Mouse (Mus musculus): ENCODE data around the gene Pin1.
"Not testable (repeated sequence)": the region's sequence is repeated elsewhere in the genome, so short reads cannot be mapped to it uniquely, and the experiment has no call there.

Pin1 gene

GRCm38 (mm10) chr9:20662325-20662724 lies 10.4 kb downstream of the Pin1 start:
- DNase-seq (ENCODE audit: extremely low spot score) = peak; percentile 60

GRCm38 (mm10) chr9:20662874-20663273 lies 11.0 kb downstream of the Pin1 start:
- no peak for DNase-seq (ENCODE audit: extremely low spot score)

DNA sequence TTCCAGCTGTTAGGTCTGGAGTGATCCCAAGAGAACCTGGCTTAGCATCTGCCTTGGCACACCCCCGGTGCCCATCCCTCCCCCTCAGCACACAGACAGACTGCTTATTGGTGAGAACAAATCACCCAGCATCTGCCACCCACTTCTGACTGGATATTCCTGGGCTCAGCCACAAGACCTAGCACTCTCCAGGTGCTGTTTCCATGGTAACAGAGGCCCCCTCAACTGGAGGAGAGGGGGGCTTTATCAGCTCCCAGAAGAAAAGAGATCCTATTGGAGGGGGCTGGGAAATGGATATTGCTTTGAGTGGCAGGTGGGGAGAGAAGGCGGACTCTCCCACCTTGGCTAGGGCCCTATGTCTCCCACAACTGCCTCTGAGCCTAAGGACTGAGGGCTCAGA lies 12.1 kb downstream of the Pin1 start:
- no peak for DNase-seq (ENCODE audit: extremely low spot score)

- no peak for DNase-seq (ENCODE audit: extremely low spot score)
Observed at GRCm38 (mm10) chr9:20664366-20664765, 12.5 kb downstream of the Pin1 start.

GRCm38 (mm10) chr9:20664982-20665637 lies 13.2 kb downstream of the Pin1 start:
- DNase-seq (ENCODE audit: extremely low spot score) = no peak

- no peak for DNase-seq (ENCODE audit: extremely low spot score)
Observed at GRCm38 (mm10) chr9:20665925-20666324, 14.0 kb downstream of the Pin1 start.

GRCm38 (mm10) chr9:20666510-20667034 lies 14.7 kb downstream of the Pin1 start:
- DNase-seq (ENCODE audit: extremely low spot score) = no peak

DNA sequence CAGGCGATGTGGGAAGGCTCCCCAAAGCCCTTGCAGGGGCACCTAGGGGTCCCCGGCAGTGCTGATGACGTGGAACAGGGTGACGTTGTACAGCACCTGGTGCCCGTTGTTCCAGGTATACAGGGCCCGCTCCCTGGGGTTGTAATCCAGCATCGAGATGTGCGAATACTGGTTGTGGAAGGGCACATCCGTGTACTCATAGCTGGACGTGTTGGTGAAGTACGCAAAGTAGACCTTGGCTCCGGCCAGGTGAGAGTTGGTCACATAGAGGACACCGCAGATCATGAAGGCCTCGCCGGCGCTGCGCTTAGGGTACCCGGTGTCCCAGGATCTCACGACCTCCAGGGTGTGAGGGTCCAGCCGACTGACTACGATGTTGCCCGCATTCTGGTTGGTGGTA lies 16.2 kb downstream of the Pin1 start:
- DNase-seq (ENCODE audit: extremely low spot score) = no peak

GRCm38 (mm10) chr9:20672047-20672446 lies 20.2 kb downstream of the Pin1 start:
- DNase-seq (ENCODE audit: extremely low spot score) = no peak

- no peak for DNase-seq (ENCODE audit: extremely low spot score)
Observed at GRCm38 (mm10) chr9:20677892-20678291, 26.0 kb downstream of the Pin1 start.

DNA sequence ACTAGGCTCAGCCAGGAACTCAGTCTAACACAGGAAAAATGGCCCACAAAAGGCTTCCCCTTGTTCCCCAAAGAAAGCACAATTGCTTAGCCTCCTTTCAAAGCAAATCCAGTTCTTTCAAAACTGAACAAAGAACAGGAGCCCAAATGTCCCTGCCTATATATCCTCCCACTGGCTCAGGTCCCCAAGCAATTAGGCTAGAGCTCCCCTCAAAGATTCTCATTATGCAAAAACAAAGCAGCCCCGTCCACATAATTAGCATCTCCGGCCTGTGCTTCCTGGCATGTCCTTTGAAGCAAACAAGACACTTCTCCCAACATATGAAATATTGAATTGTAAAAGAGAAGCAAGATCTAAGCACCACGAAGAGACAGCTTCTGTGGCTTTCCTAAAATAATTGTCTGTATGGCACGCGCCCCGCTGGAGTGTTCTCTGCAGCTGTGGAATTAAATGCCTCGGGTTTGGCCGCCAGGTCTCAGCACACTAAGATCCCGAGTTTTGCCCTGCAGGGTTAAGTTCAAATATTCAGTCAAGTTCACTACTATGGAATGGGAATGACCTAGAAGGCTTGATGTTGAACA lies 28.6 kb downstream of the Pin1 start:
- no peak for DNase-seq (ENCODE audit: extremely low spot score)

DNA sequence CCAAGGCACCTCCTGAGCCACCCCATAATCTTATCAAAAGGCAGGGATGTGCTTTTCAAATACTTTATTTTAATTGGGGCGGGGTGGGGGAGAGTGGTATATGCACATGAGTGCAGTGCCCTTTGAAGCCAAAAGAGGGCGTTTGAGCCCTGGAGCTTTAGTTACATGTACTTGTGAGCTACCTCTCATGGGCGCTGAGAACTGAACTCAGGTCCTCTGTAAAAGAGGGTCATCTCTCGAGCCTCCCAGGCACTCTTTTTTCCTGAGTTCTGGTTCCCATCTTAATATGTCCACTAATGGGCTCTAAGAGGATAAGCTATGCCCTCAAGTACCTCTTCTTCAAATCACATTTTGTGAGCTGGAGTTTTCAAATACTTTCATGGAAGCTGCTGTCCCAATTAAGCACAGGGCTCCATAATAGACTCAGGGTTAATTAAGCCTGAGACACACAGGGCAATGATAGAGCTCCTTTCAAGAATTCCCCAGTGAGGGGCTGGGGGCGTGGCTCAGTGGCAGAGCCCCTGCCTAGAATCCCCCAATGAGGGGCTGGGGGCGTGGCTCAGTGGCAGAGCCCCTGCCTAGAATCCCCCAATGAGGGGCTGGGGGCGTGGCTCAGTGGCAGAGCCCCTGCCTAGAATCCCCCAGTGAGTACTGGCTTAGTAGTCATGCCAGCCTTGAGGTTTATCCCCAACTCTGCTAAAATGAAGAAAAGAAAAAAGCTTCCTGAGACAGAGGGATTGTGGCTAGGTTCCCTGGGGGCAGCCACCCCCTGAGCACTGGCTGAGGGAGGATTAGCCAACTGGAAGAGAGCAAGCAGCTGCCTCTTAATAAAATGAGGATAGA lies 29.9 kb downstream of the Pin1 start:
- DNase-seq (ENCODE audit: extremely low spot score) = no peak

GRCm38 (mm10) chr9:20682389-20682722 lies 30.5 kb downstream of the Pin1 start:
- DNase-seq (ENCODE audit: extremely low spot score) = no peak

DNA sequence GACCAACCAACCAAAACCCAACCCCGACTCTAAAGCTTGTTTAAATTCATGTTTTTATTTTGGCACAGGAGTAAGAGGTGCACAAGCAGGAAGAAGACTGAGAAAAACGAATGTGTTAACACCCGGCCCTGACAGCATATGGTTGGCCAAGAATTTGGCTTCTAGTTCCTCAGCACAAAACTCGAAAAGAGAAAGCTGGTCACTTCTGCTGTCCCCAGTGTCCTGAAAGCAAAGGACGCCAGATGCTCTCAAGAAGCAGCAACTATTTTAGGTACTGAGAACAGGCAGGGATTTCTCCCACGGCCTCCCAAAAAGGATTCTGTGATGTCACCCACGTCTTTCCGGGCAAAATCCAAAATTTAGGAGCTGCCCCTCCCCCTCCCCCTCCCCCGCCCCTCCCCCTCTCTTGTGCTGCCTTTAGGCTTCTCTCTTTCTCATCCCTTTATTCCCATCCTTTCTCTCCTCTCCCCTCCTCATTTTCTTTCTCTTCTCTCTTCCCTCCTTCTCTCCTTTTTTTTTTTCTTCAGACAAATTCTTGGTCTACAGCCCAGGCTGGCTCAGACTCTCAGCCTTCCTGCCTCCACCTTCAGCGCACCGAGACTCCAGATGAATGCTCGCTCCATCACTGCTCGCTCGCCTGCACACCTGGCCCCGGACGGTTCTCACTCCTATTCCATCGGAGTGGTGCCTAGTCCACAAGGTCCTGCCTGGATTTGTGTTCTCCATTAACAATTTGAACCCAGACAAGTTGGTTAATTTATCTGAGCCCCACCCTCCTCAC lies 33.4 kb downstream of the Pin1 start:
- DNase-seq (ENCODE audit: extremely low spot score) = no peak

- DNase-seq (ENCODE audit: extremely low spot score) = no peak
Observed at GRCm38 (mm10) chr9:20689403-20689802, 37.5 kb downstream of the Pin1 start.

GRCm38 (mm10) chr9:20689913-20690312 lies 38.0 kb downstream of the Pin1 start:
- no peak for DNase-seq (ENCODE audit: extremely low spot score)

DNA sequence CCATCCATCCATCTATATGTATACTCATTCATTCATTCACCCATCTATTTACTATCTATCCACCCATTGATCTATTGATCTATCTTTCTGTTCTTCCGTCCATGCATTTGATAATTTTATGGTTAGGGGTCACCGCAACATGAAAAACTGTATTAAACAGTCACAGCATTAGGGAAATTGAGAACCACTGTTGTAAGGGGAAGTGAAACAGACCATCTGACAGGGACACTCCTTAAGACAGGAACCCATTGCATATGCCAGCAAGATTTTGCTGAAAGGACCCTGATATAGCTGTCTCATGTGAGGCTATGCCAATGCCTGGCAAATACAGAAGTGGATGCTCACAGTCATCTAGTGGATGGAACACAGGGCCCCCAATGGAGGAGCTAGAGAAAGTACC lies 38.6 kb downstream of the Pin1 start:
- not testable (repeated sequence) for DNase-seq (ENCODE audit: extremely low spot score)

GRCm38 (mm10) chr9:20692863-20693262 lies 41.0 kb downstream of the Pin1 start:
- no peak for DNase-seq (ENCODE audit: extremely low spot score)

- peak; percentile 47 for DNase-seq (ENCODE audit: extremely low spot score)
Observed at GRCm38 (mm10) chr9:20694721-20695235, 42.9 kb downstream of the Pin1 start.

GRCm38 (mm10) chr9:20696107-20696712 lies 44.3 kb downstream of the Pin1 start:
- DNase-seq (ENCODE audit: extremely low spot score) = no peak

GRCm38 (mm10) chr9:20697466-20697865 lies 45.6 kb downstream of the Pin1 start:
- DNase-seq (ENCODE audit: extremely low spot score) = peak; percentile 81

Data from embryo, embryonic 9.5 days (tissue).